Mouse (Mus musculus): ENCODE results near the gene Col5a3. TPM values are rescaled to one million over a fixed set of nuclear protein-coding genes. Genes with fewer than 3 reads are reported as not detected.

The Col5a3 gene
- polyA plus RNA-seq, 1 experiment from 2014 or later: 0.06 TPM

DNA sequence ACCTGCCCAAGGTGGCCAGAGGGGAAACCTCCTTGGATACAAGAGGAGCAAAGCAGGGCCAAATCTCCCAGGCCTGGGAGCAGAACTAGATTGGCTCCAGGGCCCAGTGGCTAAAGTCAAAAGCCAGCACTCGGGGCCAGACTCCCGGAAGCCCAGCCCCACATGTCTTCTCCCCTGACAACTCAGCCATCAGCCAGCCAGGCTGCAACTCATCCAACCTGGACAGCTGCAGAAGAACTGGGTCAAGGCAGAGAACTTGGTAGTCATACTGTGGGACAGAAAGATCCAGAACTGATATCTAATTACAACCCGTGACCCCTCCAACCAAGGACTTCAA lies 9.7 kb downstream of the Col5a3 start:
- 0 out of 2 replicates have a peak, but pooled peaks cover 4% of the 10 kb centered on the region for H3K27me3 ChIP-seq (replicated peaks)
- no peaks in the 10 kb centered on the region for H3K4me1 ChIP-seq (replicated peaks)
- H3K4me3 ChIP-seq: no peak overlapping the region
- 82% methylated on average over 3 of the region's 3 CpGs for WGBS
- ATAC-seq (ENCODE audit: insufficient number of reproducible peaks, low FRiP score): no peak
- no peak overlapping the region for H3K4me2 ChIP-seq
- peaks cover 16% of the 10 kb centered on the region for H3K9me3 ChIP-seq (replicated peaks)
- H3K27ac ChIP-seq (ENCODE audit: poor library complexity, severe bottlenecking): no peak overlapping the region
- no peaks in the 10 kb centered on the region for H3K36me3 ChIP-seq
- no peak overlapping the region for H3K9ac ChIP-seq

DNA sequence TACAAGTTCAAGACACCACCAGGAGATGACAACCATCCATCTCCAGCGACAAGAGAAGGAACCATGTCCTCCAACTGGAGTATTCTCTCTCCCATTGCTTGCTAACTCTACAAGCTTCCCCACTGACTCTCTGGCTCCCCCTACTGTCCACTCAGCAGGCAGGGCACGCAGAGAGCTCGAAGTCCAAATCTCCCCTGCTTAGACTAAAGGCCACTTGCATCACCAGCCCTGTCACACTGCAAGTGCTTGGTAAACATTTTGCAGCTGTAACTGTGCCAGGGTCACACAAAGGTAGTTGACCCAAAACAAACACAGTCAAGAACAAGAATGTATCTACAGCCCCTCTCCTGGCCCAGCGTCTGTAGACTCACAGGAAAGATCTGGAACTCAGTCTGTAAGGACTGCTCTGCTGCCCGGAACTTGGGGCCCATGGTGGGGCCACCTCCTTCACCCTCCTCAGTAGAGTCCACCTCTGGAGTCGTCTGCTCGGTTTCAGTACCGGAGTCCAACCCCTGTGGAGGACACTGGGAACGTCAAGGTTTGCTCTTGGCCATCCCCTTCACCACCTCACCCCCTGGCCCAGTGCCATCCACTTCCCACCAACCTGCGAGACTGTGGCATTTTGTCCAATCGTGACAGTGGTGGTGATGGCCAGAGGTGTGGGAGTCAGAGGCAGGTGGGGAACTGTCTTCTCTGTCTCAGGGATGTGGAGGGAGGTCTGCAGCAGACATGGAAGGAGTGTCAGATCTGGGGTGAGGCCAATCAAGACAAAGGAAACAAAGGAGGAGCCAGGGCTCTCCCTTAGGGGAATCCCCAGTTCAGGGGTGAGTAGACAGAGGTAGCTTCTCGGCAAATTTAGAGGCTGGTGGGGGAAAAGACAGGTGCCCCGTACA lies 10.4 kb downstream of the Col5a3 start:
- Histone ChIP-seq H3K27ac (ENCODE audit: poor library complexity, severe bottlenecking) (no peak overlapping the region), H3K4me3 (no peak overlapping the region), H3K4me1 (replicated peaks) (no peaks in the 10 kb centered on the region), H3K27me3 (replicated peaks) (0 out of 2 replicates have a peak, but pooled peaks cover 4% of the 10 kb centered on the region), H3K9ac (no peak overlapping the region), H3K36me3 (no peaks in the 10 kb centered on the region), H3K9me3 (replicated peaks) (peaks cover 16% of the 10 kb centered on the region), H3K4me2 (no peak overlapping the region)
- ATAC-seq (ENCODE audit: insufficient number of reproducible peaks, low FRiP score): no peak
- WGBS: 70% methylated on average over 13 of the region's 13 CpGs

DNA sequence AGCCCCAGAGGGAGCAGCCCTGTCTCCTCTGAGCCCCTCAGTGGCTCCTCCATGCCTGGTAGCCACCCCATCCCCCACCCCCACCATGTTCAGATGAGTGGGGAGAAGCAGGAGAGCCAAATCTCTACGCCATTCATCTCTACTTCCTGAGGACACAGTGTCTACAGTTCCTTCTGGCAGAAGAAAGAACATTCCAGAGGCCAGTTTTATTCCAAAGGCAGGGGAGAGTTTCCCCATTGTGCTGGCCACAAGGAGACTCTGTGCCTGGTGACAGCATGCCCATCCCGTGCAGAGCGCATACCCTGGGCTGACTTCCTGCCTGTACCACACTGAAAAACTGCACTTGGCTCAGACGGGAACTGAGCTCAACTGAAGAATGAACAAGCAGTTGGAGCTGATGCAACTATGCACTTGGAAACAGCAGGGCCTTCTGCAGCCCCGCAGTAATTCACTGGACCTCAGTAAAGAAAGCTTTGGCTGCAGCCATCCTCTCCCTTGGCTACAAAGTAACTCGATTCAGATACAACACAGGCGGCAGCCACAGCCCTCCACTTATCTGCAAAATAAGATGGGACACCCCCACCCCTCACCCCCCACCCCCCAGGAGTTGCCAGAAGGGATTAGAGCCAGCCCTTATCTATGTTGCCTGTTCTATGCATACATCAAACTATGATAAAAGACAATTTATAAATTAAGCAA lies 20.6 kb downstream of the Col5a3 start:
- Histone ChIP-seq H3K9me3 (replicated peaks) (no peaks in the 10 kb centered on the region), H3K9ac (no peak overlapping the region), H3K36me3 (no peaks in the 10 kb centered on the region), H3K27ac (ENCODE audit: poor library complexity, severe bottlenecking) (no peak overlapping the region), H3K27me3 (replicated peaks) (0 out of 2 replicates have a peak, but pooled peaks cover 4% of the 10 kb centered on the region), H3K4me2 (no peak overlapping the region), H3K4me3 (no peak overlapping the region), H3K4me1 (replicated peaks) (peaks cover 8% of the 10 kb centered on the region)
- WGBS: 22% methylated on average over 7 of the region's 7 CpGs
- 0 out of 2 replicates have a peak, but pooled peaks have one; percentile 37 for ATAC-seq (ENCODE audit: insufficient number of reproducible peaks, low FRiP score)

DNA sequence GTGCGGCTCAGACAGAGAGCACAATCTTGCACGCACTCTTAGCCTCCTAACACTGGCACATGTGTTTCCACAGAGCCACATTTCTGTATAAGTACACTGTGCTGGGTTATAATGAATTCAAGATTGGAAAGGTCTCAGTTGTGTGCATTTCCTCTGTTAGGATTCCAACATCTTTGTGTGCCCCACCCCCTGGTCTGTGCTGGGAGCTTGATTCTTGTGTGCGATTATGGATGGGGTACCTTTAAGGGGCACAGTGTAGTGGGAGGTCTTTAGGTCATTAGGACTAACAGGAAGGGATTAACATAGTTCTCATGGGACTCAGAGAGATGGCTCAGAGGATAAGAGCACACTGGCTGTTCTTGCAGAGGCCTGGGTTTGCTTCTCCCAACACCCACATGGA lies 24.5 kb downstream of the Col5a3 start:
- no peaks in the 10 kb centered on the region for H3K36me3 ChIP-seq
- 68% methylated on average over 3 of the region's 3 CpGs for WGBS

DNA sequence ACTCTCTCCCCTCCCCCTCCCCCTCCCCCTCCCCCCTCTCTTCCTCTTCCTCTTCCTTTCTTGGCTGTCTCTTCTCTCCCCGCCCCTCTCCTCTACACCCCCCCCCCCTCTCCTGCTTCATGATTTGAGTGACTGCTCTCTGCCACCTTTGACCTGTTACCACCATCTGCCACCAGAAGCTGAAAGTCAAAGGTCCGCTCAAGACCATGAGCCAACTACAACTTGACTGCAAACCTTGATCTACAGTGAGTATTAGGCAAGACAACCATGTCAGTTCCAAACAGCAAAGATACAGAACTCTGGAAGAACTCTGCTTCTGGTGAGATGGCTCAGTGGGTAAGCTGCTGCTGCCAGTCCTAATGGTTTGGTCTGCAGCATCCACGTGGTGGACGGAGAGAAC lies 25.2 kb downstream of the Col5a3 start:
- Histone ChIP-seq H3K9ac (no peak overlapping the region), H3K4me3 (no peak overlapping the region), H3K4me1 (replicated peaks) (peaks cover 8% of the 10 kb centered on the region), H3K4me2 (no peak overlapping the region), H3K36me3 (no peaks in the 10 kb centered on the region), H3K27me3 (replicated peaks) (0 out of 2 replicates have a peak, but pooled peaks cover 4% of the 10 kb centered on the region), H3K9me3 (replicated peaks) (peaks cover 5% of the 10 kb centered on the region; the same call in 1 of the 2 replicates), H3K27ac (ENCODE audit: poor library complexity, severe bottlenecking) (no peak overlapping the region)
- no peak for ATAC-seq (ENCODE audit: insufficient number of reproducible peaks, low FRiP score)
- 70% methylated on average over 3 of the region's 4 CpGs for WGBS

More for the DNA sequence above, 24.5 kb downstream of the Col5a3 start:
- peaks cover 8% of the 10 kb centered on the region for H3K4me1 ChIP-seq (replicated peaks)
- no peak overlapping the region for H3K4me3 ChIP-seq
- H3K27me3 ChIP-seq (replicated peaks): 0 out of 2 replicates have a peak, but pooled peaks cover 4% of the 10 kb centered on the region
- no peak overlapping the region for H3K4me2 ChIP-seq
- H3K27ac ChIP-seq (ENCODE audit: poor library complexity, severe bottlenecking): no peak overlapping the region
- peaks cover 5% of the 10 kb centered on the region; the same call in 1 of the 2 replicates for H3K9me3 ChIP-seq (replicated peaks)
- H3K9ac ChIP-seq: no peak overlapping the region
- no peak for ATAC-seq (ENCODE audit: insufficient number of reproducible peaks, low FRiP score)

DNA sequence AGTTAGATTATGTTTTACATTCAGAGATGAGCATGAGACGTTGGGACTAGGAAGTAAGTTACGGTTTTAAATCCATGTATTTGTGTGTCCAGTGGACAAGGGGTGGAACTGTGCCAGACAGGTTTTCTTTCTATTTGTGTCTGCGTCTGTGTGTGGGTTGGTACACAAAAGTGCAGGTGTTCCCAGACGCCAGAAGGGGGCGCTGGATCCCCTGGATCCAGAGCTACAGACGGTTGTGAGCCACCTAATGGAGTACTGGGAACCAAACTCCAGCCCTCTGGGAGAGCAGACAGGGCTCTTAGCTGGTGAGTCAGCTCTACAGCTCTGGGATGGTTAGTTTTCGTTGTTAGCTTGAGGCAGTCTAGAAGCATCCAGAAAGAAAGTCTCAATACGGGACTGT lies 26.9 kb downstream of the Col5a3 start:
- no peak for ATAC-seq (ENCODE audit: insufficient number of reproducible peaks, low FRiP score)
- no peak overlapping the region for H3K9ac ChIP-seq
- 0 out of 2 replicates have a peak, but pooled peaks cover 2% of the 10 kb centered on the region for H3K27me3 ChIP-seq (replicated peaks)
- H3K4me1 ChIP-seq (replicated peaks): no peaks in the 10 kb centered on the region
- no peaks in the 10 kb centered on the region for H3K36me3 ChIP-seq
- peaks cover 5% of the 10 kb centered on the region; the same call in 1 of the 2 replicates for H3K9me3 ChIP-seq (replicated peaks)
- H3K27ac ChIP-seq (ENCODE audit: poor library complexity, severe bottlenecking): no peak overlapping the region
- no peak overlapping the region for H3K4me2 ChIP-seq
- H3K4me3 ChIP-seq: no peak overlapping the region
- WGBS: 77% methylated on average over 8 of the region's 8 CpGs

DNA sequence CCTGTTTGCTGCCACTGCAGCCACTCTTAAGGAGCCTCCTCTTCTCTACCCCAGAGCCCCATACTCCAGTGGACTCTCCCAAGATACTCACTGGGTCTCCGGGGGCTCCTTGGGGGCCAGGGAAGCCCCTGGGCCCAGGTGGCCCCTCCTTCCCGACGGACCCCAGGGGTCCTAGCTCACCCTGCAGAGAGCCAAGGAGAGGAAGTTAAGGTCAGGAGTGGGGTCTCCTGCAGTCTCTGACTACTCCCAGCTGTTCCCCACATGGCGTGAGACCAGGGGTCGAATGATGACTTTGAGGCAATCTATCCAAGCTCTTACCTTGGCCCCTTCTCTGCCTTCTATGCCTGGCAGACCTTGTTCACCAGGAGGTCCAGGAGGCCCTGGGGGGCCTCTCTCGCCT lies 29.8 kb downstream of the Col5a3 start:
- Histone ChIP-seq H3K9ac (no peak overlapping the region), H3K4me1 (replicated peaks) (no peaks in the 10 kb centered on the region), H3K9me3 (replicated peaks) (peaks cover 13% of the 10 kb centered on the region), H3K4me2 (no peak overlapping the region), H3K27me3 (replicated peaks) (no peaks in the 10 kb centered on the region), H3K36me3 (no peaks in the 10 kb centered on the region), H3K4me3 (no peak overlapping the region), H3K27ac (ENCODE audit: poor library complexity, severe bottlenecking) (no peak overlapping the region)
- ATAC-seq (ENCODE audit: insufficient number of reproducible peaks, low FRiP score): no peak
- WGBS: 76% methylated on average over 6 of the region's 6 CpGs

DNA sequence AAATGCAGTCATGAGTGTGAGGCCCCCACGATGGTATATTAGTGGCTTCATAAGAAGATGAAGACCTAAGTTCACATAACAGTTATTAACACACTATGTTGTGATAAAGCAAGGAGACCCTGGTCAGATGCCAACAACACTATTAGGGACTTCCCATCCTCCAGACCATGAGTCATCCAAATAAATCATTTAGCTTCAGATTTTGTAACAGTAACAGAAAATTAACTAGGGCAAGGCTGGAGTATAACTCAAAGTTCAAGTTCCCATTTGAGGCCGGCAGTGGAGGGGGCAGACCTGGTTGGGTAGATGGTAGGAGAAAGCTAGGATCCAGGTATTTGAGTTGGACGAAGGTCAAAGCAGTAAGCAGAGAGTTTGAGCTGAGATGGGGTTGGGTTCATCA lies 33.6 kb downstream of the Col5a3 start:
- Histone ChIP-seq H3K4me3 (no peak overlapping the region), H3K27ac (ENCODE audit: poor library complexity, severe bottlenecking) (no peak overlapping the region), H3K9ac (no peak overlapping the region), H3K4me1 (replicated peaks) (no peaks in the 10 kb centered on the region), H3K4me2 (no peak overlapping the region), H3K9me3 (replicated peaks) (peaks cover 8% of the 10 kb centered on the region), H3K27me3 (replicated peaks) (0 out of 2 replicates have a peak, but pooled peaks cover under 1% of the 10 kb centered on the region), H3K36me3 (no peaks in the 10 kb centered on the region)
- no peak for ATAC-seq (ENCODE audit: insufficient number of reproducible peaks, low FRiP score)
- WGBS: 63% methylated on average over 3 of the region's 3 CpGs

DNA sequence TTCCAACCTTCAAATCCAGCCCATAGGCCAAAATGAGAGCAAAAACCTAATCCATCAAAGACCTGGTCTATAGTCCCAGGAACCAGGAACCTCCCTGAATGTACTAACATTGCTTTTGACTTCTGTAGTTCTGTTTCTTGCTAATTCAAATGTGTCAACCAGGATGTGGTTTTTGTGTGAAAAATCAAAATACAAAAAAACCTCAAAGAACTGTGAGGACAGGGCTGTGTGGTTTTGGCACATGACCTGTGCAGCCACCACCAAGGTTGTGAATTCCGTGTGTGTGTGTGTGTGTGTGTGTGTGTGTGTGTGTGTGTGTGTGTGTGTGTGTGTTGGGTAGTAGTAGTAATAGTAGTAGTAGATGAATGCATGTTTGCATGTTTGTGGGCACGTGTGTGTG lies 49.6 kb downstream of the Col5a3 start:
- no peaks in the 10 kb centered on the region for H3K36me3 ChIP-seq
- H3K4me3 ChIP-seq: no peak overlapping the region
- ATAC-seq (ENCODE audit: insufficient number of reproducible peaks, low FRiP score): no peak
- no peak overlapping the region for H3K4me2 ChIP-seq
- no peaks in the 10 kb centered on the region for H3K9me3 ChIP-seq (replicated peaks)
- H3K4me1 ChIP-seq (replicated peaks): no peaks in the 10 kb centered on the region
- 63% methylated on average over 2 of the region's 2 CpGs for WGBS
- 0 out of 2 replicates have a peak, but pooled peaks cover 8% of the 10 kb centered on the region for H3K27me3 ChIP-seq (replicated peaks)
- no peak overlapping the region for H3K9ac ChIP-seq
- H3K27ac ChIP-seq (ENCODE audit: poor library complexity, severe bottlenecking): no peak overlapping the region

DNA sequence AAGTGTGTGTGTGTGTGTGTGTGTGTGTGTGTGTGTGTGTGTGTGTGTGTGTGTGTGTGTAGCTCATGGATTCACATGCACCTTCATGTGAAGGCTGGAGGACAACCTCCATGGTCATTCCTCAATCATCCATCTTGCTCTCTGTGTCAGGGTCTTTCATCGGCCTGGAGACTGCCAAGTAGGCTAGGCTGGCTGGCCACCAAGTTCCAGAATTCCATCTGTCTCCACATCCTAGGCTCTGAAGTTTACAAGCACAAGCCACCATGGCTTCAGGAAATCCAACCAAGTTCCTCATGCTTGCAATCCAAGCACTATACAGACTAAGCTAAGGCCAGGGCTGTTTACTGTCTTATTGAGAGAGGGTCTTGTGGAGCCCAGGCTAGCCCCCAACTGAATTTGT lies 51.8 kb downstream of the Col5a3 start:
- H3K27ac ChIP-seq (ENCODE audit: poor library complexity, severe bottlenecking): no peak overlapping the region
- H3K4me3 ChIP-seq: no peak overlapping the region
- H3K4me2 ChIP-seq: no peak overlapping the region
- H3K27me3 ChIP-seq (replicated peaks): 0 out of 2 replicates have a peak, but pooled peaks cover 8% of the 10 kb centered on the region
- no peaks in the 10 kb centered on the region for H3K36me3 ChIP-seq
- H3K9me3 ChIP-seq (replicated peaks): no peaks in the 10 kb centered on the region
- H3K9ac ChIP-seq: no peak overlapping the region
- WGBS: 76% methylated on average over 1 of the region's 1 CpGs
- no peak for ATAC-seq (ENCODE audit: insufficient number of reproducible peaks, low FRiP score)
- no peaks in the 10 kb centered on the region for H3K4me1 ChIP-seq (replicated peaks)
